In genomic region chr13:109260220-109260795, GRCm38 (mm10) we compare ENCODE assay signal across 8 mouse cellular contexts.
DNase-seq lines count a peak whose midpoint lies in the region; ATAC-seq and TF ChIP-seq lines count a peak whose summit lies in the region.

No protein-coding gene starts in this region.

- WGBS in forebrain, embryonic 12.5 days = under 1% methylated on average over 23 of the region's 23 CpGs
- under 1% methylated on average over 23 of the region's 23 CpGs for WGBS in heart, embryonic 16.5 days
- WGBS in liver, embryonic 16.5 days (ENCODE audit: insufficient replicate concordance) = under 1% methylated on average over 23 of the region's 23 CpGs
- WGBS in neural tube, embryonic 13.5 days = under 1% methylated on average over 23 of the region's 23 CpGs

- no peak for TF ChIP-seq CTCF in ES-Bruce4 (IDR thresholded peaks at IDR 0.05; ENCODE audit: low read depth, low read length)

- DNase-seq in kidney, postnatal 25 days = peak; percentile 93 to 94
- peak; percentile 28 to 38 for DNase-seq in thymus, postnatal 36 days

- H3K27me3 ChIP-seq in ES-Bruce4 (ENCODE audit: control insufficient read depth, insufficient read depth, low read length, poor library complexity, severe bottlenecking) = no peaks in the 10 kb centered on the region
- no peaks in the 10 kb centered on the region for H3K27me3 ChIP-seq in forebrain, embryonic 12.5 days
- H3K27me3 ChIP-seq in heart, embryonic 16.5 days (ENCODE audit: control insufficient read depth, insufficient read depth, low read length) = no peaks in the 10 kb centered on the region
- H3K27me3 ChIP-seq in liver, embryonic 16.5 days (ENCODE audit: control insufficient read depth, insufficient read depth, low read depth, low read length) = no peaks in the 10 kb centered on the region
- H3K27me3 ChIP-seq in neural tube, embryonic 13.5 days = no peaks in the 10 kb centered on the region

- no peak for TF ChIP-seq POLR2A in ES-Bruce4 (IDR thresholded peaks at IDR 0.05; ENCODE audit: insufficient read depth, low read length)

- ATAC-seq in forebrain, embryonic 12.5 days (ENCODE audit: low FRiP score) = peak; percentile 89
- peak; percentile 80 for ATAC-seq in heart, embryonic 16.5 days (replicated peaks; ENCODE audit: extremely low read depth, insufficient read depth, low FRiP score)
- ATAC-seq in liver, embryonic 16.5 days (ENCODE audit: low read depth) = peak; percentile 77
- ATAC-seq in neural tube, embryonic 13.5 days (ENCODE audit: low read depth) = peak; percentile 90

- H3K4me2 ChIP-seq in forebrain, embryonic 12.5 days = peak overlapping the region; percentile 86
- H3K4me2 ChIP-seq in heart, embryonic 16.5 days (ENCODE audit: low read depth, low read length) = peak overlapping the region; percentile 81
- H3K4me2 ChIP-seq in liver, embryonic 16.5 days (ENCODE audit: low read depth, low read length) = peak overlapping the region; percentile 40
- peak overlapping the region; percentile 84 for H3K4me2 ChIP-seq in neural tube, embryonic 13.5 days

- H3K4me1 ChIP-seq in ES-Bruce4 (ENCODE audit: control insufficient read depth, insufficient read depth, low read length) = peaks cover 9% of the 10 kb centered on the region
- H3K4me1 ChIP-seq in brown adipose tissue, adult 24 weeks (ENCODE audit: control insufficient read depth, insufficient read depth, insufficient read length, low read length) = no peaks in the 10 kb centered on the region
- H3K4me1 ChIP-seq in forebrain, embryonic 12.5 days = peaks cover 20% of the 10 kb centered on the region
- H3K4me1 ChIP-seq in heart, embryonic 16.5 days (ENCODE audit: control insufficient read depth, insufficient read depth, low read length) = peaks cover 5% of the 10 kb centered on the region
- no peaks in the 10 kb centered on the region for H3K4me1 ChIP-seq in liver, embryonic 16.5 days (ENCODE audit: control insufficient read depth, low read depth, low read length)
- peaks cover 26% of the 10 kb centered on the region for H3K4me1 ChIP-seq in neural tube, embryonic 13.5 days (replicated peaks)

- no peaks in the 10 kb centered on the region for H3K36me3 ChIP-seq in ES-Bruce4 (ENCODE audit: control insufficient read depth, insufficient read depth, low read length, poor library complexity, severe bottlenecking)
- H3K36me3 ChIP-seq in forebrain, embryonic 12.5 days (replicated peaks) = no peaks in the 10 kb centered on the region
- no peaks in the 10 kb centered on the region for H3K36me3 ChIP-seq in heart, embryonic 16.5 days (ENCODE audit: control insufficient read depth, insufficient read depth)
- H3K36me3 ChIP-seq in liver, embryonic 16.5 days (ENCODE audit: control insufficient read depth, insufficient read depth) = no peaks in the 10 kb centered on the region
- no peaks in the 10 kb centered on the region for H3K36me3 ChIP-seq in neural tube, embryonic 13.5 days

- H3K4me3 ChIP-seq in ES-Bruce4 (ENCODE audit: low read depth, low read length) = peak overlapping the region; percentile 83
- H3K4me3 ChIP-seq in brown adipose tissue, adult 24 weeks (ENCODE audit: insufficient read depth, low read depth, low read length) = peak overlapping the region; percentile 47
- H3K4me3 ChIP-seq in forebrain, embryonic 12.5 days (replicated peaks) = peak overlapping the region; percentile 49
- peak overlapping the region; percentile 63 for H3K4me3 ChIP-seq in heart, embryonic 16.5 days (ENCODE audit: low read length)
- H3K4me3 ChIP-seq in liver, embryonic 16.5 days (ENCODE audit: low read depth, low read length) = peak overlapping the region; percentile 57
- H3K4me3 ChIP-seq in neural tube, embryonic 13.5 days = peak overlapping the region; percentile 46

- no peaks in the 10 kb centered on the region for H3K9me3 ChIP-seq in ES-Bruce4 (replicated peaks; ENCODE audit: control insufficient read depth, insufficient read depth, low read length, poor library complexity, severe bottlenecking)
- no peaks in the 10 kb centered on the region for H3K9me3 ChIP-seq in forebrain, embryonic 12.5 days
- no peaks in the 10 kb centered on the region for H3K9me3 ChIP-seq in heart, embryonic 16.5 days (replicated peaks; ENCODE audit: control insufficient read depth, low read length)
- H3K9me3 ChIP-seq in liver, embryonic 16.5 days (replicated peaks; ENCODE audit: control insufficient read depth, low read length) = no peaks in the 10 kb centered on the region
- no peaks in the 10 kb centered on the region for H3K9me3 ChIP-seq in neural tube, embryonic 13.5 days

- H3K27ac ChIP-seq in ES-Bruce4 (ENCODE audit: insufficient read depth, low read length) = peak overlapping the region; percentile 93
- no peak overlapping the region for H3K27ac ChIP-seq in brown adipose tissue, adult 24 weeks (replicated peaks; ENCODE audit: low read depth, low read length)
- H3K27ac ChIP-seq in forebrain, embryonic 12.5 days = peak overlapping the region; percentile 31; the same call in 1 of the 2 replicates
- peak overlapping the region; percentile 76 for H3K27ac ChIP-seq in heart, embryonic 16.5 days (ENCODE audit: low read length)
- peak overlapping the region; percentile 67 for H3K27ac ChIP-seq in liver, embryonic 16.5 days (ENCODE audit: low read length)
- peak overlapping the region; percentile 77 for H3K27ac ChIP-seq in neural tube, embryonic 13.5 days (replicated peaks)

- peak; percentile 66; the same call in 1 of the 2 replicates for TF ChIP-seq EP300 in ES-Bruce4 (IDR thresholded peaks at IDR 0.05; ENCODE audit: insufficient read depth, low read depth, low read length)

- H3K9ac ChIP-seq in ES-Bruce4 (ENCODE audit: low read depth, poor library complexity, severe bottlenecking) = peak overlapping the region; percentile 58
- H3K9ac ChIP-seq in forebrain, embryonic 12.5 days = peak overlapping the region; percentile 54
- peak overlapping the region; percentile 80 for H3K9ac ChIP-seq in heart, embryonic 16.5 days (ENCODE audit: low read length)
- H3K9ac ChIP-seq in liver, embryonic 16.5 days (ENCODE audit: low read depth, low read length) = peak overlapping the region; percentile 35; the same call in 1 of the 2 replicates
- peak overlapping the region; percentile 66 for H3K9ac ChIP-seq in neural tube, embryonic 13.5 days
